Mouse (Mus musculus) spleen, adult 2 months (tissue): Measurements from ENCODE around the gene Ipmk. TPM values are rescaled to one million over a fixed set of nuclear protein-coding genes. Genes with fewer than 3 reads are reported as not detected.

ENCODE experiments used
- DNase-seq, 2 experiments: peaks; one replicate each; pipeline versions ENCODE4 v3.0.0 to v3.0.0-alpha.2; 2012 to 2021; ENCODE audit warnings: low spot score in 2 of 2, low read depth in 1 of 2
- H3K27ac ChIP-seq: fragments of 200-500 bp; 2 replicates; pipeline ENCODE4 v1.5.1; 2012; ENCODE audit warnings: low read length, inconsistent platforms; ENCODE audit not compliant: insufficient read depth
- H3K27me3 ChIP-seq: fragments of 200-500 bp; 2 replicates; pipeline ENCODE4 v1.6.1; 2012; ENCODE audit warnings: mild to moderate bottlenecking, moderate library complexity, low read length, inconsistent platforms; ENCODE audit not compliant: control insufficient read depth, insufficient read depth
- H3K36me3 ChIP-seq: fragments of 200-500 bp; 2 replicates; pipeline ENCODE4 v1.6.1; 2012; ENCODE audit warnings: mild to moderate bottlenecking, low read length, inconsistent platforms; ENCODE audit not compliant: control insufficient read depth, insufficient read depth
- H3K4me1 ChIP-seq: fragments of 200-500 bp; 2 replicates; pipeline ENCODE4 v1.6.1; 2011; ENCODE audit warnings: inconsistent platforms; ENCODE audit not compliant: control insufficient read depth, insufficient read depth, insufficient read length
- H3K4me3 ChIP-seq: fragments of 200-500 bp; 2 replicates; pipeline ENCODE4 v1.5.1; 2011; ENCODE audit warnings: mild to moderate bottlenecking, inconsistent platforms; ENCODE audit not compliant: insufficient read depth, insufficient read length; ENCODE audit errors: extremely low read depth
- CTCF ChIP-seq: fragments of 200-500 bp; IDR thresholded peaks from 2 replicates; pipeline ENCODE4 v1.5.1; 2011; ENCODE audit warnings: mild to moderate bottlenecking, inconsistent platforms; ENCODE audit not compliant: insufficient read depth, insufficient read length, insufficient replicate concordance; ENCODE audit errors: extremely low read depth
- POLR2A ChIP-seq: fragments of 200-500 bp; IDR thresholded peaks from 2 replicates; pipeline ENCODE4 v1.6.1; 2011; ENCODE audit warnings: low read depth, low read length, inconsistent platforms
- whole genome bisulfite sequencing: fragments of 180-500 bp; shearing (Covaris S2); methylation state at CpG from one replicate; pipeline ENCODE4 v1.1.7; 2018; 5-methylcytosine and 5-hydroxymethylcytosine counted together
- polyA plus RNA-seq: library from polyadenylated mRNA; depleted of rRNA; stranded (reverse); fragments of >200 nt; gene quantifications from 2 replicates; pipeline ENCODE4 v1.2.3, GENCODE M21; 2012

Ipmk gene
- polyA plus RNA-seq, 1 experiment = 4.5 TPM

- no peak for DNase-seq
- TF ChIP-seq POLR2A (no peak), CTCF (no peak)
- Histone ChIP-seq H3K27me3 (no peaks in the 10 kb centered on the region), H3K4me1 (peaks cover 6% of the 10 kb centered on the region; the same call in 1 of the 2 replicates), H3K36me3 (peaks cover 6% of the 10 kb centered on the region), H3K27ac (no peak overlapping the region), H3K4me3 (no peak overlapping the region)
- 71% methylated on average over 8 of the region's 8 CpGs for WGBS
Observed at GRCm38 (mm10) chr10:71338156-71338905, 9.2 kb upstream of the Ipmk start.

DNA sequence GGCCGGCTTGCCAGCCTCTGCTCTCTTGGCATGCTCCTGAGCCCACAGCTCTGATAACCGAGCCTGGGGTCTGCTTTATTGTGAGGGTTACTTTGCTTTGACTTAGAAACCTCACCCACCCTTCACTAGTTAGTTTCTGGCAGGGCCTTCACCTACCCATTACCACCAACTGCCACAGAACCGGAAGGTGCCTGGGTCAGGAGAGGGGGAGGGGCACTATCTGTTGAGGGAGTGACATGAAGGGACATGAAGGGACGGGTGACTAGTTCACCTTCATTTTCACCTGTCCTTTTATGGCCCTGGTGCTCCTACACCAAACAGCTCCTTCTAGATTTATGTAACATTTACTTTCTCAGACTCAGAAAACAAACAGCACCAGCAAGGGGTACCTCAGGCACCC lies 8.1 kb upstream of the Ipmk start:
- 20% methylated on average over 4 of the region's 4 CpGs for WGBS
- no peak overlapping the region for H3K27ac ChIP-seq
- TF ChIP-seq CTCF (no peak), POLR2A (no peak)
- peaks cover 6% of the 10 kb centered on the region for H3K36me3 ChIP-seq
- no peak for DNase-seq
- peaks cover 6% of the 10 kb centered on the region; the same call in 1 of the 2 replicates for H3K4me1 ChIP-seq
- no peak overlapping the region for H3K4me3 ChIP-seq
- H3K27me3 ChIP-seq = no peaks in the 10 kb centered on the region

GRCm38 (mm10) chr10:71340195-71340594 lies 7.4 kb upstream of the Ipmk start:
- no peak overlapping the region for H3K4me3 ChIP-seq
- DNase-seq = no peak
- peaks cover 6% of the 10 kb centered on the region; the same call in 1 of the 2 replicates for H3K4me1 ChIP-seq
- no peak for TF ChIP-seq POLR2A
- no peak for TF ChIP-seq CTCF
- H3K27ac ChIP-seq = no peak overlapping the region
- peaks cover 6% of the 10 kb centered on the region for H3K36me3 ChIP-seq
- no peaks in the 10 kb centered on the region for H3K27me3 ChIP-seq
- 78% methylated on average over 2 of the region's 2 CpGs for WGBS

DNA sequence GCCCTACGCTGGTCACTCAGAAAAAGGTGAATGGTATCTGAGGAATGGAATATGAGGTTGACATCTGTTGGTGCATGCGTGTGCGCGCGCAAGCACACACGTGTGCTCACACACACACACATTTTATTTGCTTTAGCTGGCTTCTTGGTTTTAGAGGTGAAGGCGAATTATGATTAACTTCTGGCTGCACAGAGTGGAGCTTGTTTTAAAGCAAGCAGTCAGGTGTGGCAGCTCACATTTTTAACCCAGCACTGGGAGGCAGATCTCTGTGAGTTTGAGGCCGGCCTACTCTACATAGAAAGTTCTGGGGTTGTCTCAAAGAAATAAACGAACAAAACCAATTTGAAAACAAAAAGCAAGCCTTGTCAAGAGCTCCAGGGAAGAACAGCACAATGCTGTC lies 6.3 kb upstream of the Ipmk start:
- peaks cover 6% of the 10 kb centered on the region; the same call in 1 of the 2 replicates for H3K4me1 ChIP-seq
- no peak for DNase-seq
- no peak overlapping the region for H3K4me3 ChIP-seq
- TF ChIP-seq POLR2A (no peak), CTCF (no peak)
- H3K36me3 ChIP-seq = no peaks in the 10 kb centered on the region
- H3K27me3 ChIP-seq = no peaks in the 10 kb centered on the region
- H3K27ac ChIP-seq = no peak overlapping the region
- 95% methylated on average over 9 of the region's 9 CpGs for WGBS

DNA sequence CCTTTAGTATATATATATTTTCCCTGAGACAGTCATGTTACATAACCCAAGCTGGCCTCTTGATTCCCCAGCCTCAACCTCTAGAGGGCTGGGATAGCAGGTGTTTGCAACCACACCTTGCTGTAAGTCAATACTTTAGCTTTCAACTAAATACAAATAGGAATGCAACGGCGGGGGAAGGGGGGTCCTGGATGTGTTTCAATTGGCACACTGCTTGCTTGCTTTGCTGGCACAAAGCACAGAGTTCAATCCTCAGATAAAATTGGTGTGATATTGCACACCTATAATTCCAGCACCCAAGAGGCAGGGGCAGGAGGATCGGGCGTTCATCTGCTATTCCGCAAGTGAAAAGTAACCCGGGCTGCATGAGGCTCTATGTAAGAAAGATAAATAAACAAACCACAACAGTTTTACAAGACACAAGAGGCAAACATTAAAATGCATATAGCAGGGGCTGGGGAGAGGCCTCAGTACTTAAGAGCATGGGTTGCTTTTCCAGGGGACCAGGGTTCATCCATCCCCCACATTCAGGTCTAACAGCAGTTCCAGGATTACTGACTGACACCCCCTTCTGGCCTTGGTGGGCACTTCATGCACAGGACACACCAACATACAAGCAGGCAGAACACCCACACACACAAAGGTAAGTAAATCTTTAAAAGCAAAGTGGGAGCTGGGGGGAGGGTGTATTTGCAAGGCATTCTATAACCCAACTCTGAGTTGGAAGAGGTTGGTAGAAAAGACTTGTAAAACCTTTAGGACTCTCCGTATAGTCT lies 5.3 kb upstream of the Ipmk start:
- H3K27me3 ChIP-seq = no peaks in the 10 kb centered on the region
- DNase-seq = no peak
- H3K4me3 ChIP-seq = no peak overlapping the region
- no peak overlapping the region for H3K27ac ChIP-seq
- 95% methylated on average over 7 of the region's 7 CpGs for WGBS
- no peak for TF ChIP-seq POLR2A
- TF ChIP-seq CTCF = no peak
- H3K4me1 ChIP-seq = peaks cover 6% of the 10 kb centered on the region; the same call in 1 of the 2 replicates
- H3K36me3 ChIP-seq = no peaks in the 10 kb centered on the region

- Histone ChIP-seq H3K36me3 (no peaks in the 10 kb centered on the region), H3K27ac (no peak overlapping the region), H3K4me1 (peaks cover 6% of the 10 kb centered on the region; the same call in 1 of the 2 replicates), H3K4me3 (no peak overlapping the region), H3K27me3 (no peaks in the 10 kb centered on the region)
- 85% methylated on average over 3 of the region's 3 CpGs for WGBS
- DNase-seq = no peak
- TF ChIP-seq POLR2A = no peak
- TF ChIP-seq CTCF = no peak
Observed at GRCm38 (mm10) chr10:71343130-71343529, 4.4 kb upstream of the Ipmk start.
